Mouse (Mus musculus) hematopoietic multipotent progenitor cell, adult 10-12 weeks (in vitro differentiated cells): ENCODE results near the gene Cd300ld2. TPM values are rescaled to one million over a fixed set of nuclear protein-coding genes. Genes with fewer than 3 reads are reported as not detected.

Source experiments
- polyA plus RNA-seq: library from polyadenylated mRNA; stranded (reverse); fragments of >175 nt; gene quantifications from 2 replicates; pipeline ENCODE4 v1.2.3, GENCODE M21; 2012; ENCODE audit warnings: low replicate concordance

The Cd300ld2 gene
- not detected in 2 replicates for polyA plus RNA-seq

GRCm38 (mm10) chr11:115016093-115016492 is at the start of gene Cd300ld2:
TSS of gene Cd300ld2 (minus strand) at chr11:115016193.

GRCm38 (mm10) chr11:115062077-115062476 is 46.1 kb upstream of the Cd300ld2 start, which contains the start of gene Cd300e:
TSS of gene Cd300e (minus strand) at chr11:115062177.

DNA sequence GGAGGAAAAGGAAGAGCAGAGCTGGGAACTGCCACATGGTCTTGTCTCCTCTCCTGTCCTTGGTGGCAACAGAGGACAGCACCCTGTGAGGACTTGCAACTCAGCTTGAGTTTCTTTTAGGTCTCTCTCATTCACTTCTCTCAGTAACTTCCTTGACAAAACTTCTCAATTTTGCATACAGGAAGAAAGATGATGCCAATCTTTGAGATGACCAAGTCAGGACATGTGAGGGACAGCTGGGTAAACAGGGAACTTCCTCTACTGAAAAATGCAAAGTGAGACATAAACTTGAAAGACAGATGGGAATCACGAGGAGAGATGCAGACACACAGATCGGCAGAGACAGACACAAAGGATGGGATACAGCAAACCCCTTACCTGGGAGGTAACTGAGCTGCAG is 32.3 kb upstream of the Cd300ld2 start, which contains the start of gene Cd300ld3:
Gene Cd300ld3 (minus strand): TSS at position 151 of the 400 bp plus-strand sequence.

GRCm38 (mm10) chr11:115037669-115038068 is 21.7 kb upstream of the Cd300ld2 start, which contains the start of gene Cd300ld5:
TSS of gene Cd300ld5 (minus strand) at chr11:115037769.

GRCm38 (mm10) chr11:115026912-115027311 is 10.9 kb upstream of the Cd300ld2 start, which contains the start of gene Cd300ld4:
TSS of gene Cd300ld4 (minus strand) at chr11:115027012.

DNA sequence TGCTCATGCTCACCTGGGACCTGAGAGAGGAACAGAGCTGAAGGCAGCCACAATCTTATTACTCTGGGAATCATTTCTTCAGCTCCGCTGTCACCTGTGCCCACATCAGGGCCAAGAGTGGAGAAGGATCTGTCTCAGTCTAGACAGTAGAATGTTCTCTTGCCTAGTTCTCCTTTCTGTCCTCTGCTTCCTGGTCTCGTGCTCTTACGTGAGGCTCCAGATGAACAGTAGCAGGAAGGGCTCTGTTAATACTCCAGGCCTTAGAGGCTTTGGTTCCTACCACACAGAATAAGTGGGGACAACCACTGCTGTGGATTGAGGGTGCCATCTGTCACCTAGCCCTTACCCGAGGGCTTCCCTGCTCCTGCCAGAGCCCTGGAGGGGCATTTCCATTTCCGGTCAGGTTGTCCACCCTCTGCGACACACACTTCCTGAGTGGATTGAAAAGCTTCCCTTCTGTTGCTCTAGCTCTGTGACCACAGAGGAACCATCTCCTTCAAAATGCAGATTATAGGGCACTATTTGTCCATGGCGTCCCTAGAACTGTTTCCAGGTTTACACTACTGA is 14.4 kb downstream of the Cd300ld2 start, which contains the start of gene Cd300c2:
Gene Cd300c2 (minus strand): TSS at position 407 of the 567 bp plus-strand sequence.

DNA sequence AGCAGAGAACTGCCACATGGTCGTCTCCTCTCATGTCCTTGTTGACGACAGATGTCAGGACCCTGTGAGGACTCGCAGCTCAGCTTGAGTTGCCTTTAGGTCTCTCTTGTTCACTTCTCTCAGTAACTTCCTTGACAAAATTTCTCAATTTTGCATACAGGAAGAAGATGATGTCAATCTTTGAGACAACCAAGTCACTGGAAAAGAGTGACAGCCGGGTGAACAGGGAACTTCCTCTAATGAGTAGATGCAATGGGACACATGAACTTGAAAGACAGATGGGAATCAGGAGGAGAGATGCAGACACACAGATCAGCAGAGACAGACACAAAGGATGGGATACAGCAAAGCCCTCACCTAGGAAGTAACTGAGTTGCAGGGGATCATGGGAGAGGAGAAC is 26.2 kb downstream of the Cd300ld2 start, which contains the start of gene Cd300ld:
Gene Cd300ld (minus strand): TSS at position 130 of the 400 bp plus-strand sequence.

DNA sequence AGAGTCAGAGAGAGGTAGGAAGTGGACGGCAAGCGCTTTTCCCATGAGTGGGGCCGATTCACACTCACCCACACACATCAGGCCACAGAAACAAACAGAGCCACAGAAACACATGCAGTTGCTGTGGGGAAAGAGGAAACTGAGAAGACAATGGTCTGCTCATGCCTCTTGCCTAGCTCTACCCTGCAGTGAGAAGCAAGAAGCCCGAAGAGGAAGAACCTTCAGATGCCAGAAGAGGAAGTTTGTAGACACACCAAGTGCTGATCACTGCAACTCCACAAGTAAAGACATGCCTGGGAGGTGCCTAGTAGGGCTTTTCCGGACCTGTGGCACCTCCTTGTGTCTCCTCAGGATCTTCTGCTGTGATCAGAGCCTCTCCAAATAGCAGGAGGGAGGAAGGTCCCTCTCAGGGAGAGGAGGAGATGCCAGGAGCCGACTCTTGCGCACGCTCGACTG is 47.2 kb downstream of the Cd300ld2 start, which contains the start of gene Cd300c:
Gene Cd300c (minus strand): TSS at position 406 of the 456 bp plus-strand sequence.

Other genes starting within 250 kb of the Cd300ld2 start
- 0.54 TPM in 1 of 2 replicates, not detected in the other for gene Btbd17, start 220.2 kb downstream of the Cd300ld2 start, polyA plus RNA-seq
- gene Gpr142, start 217.3 kb downstream of the Cd300ld2 start, polyA plus RNA-seq, result not detected in 2 replicates
- 2.2 and 2.4 TPM in 2 replicates for gene Gprc5c, start 165.0 kb downstream of the Cd300ld2 start, polyA plus RNA-seq
- gene Cd300a, start 126.2 kb downstream of the Cd300ld2 start, polyA plus RNA-seq, result 5.7 and 7.1 TPM in 2 replicates
- 4.0 and 11.4 TPM in 2 replicates for gene Cd300lb, start 81.8 kb downstream of the Cd300ld2 start, polyA plus RNA-seq
- gene Cd300c, start 47.0 kb downstream of the Cd300ld2 start, polyA plus RNA-seq, result 0.28 and 0.65 TPM in 2 replicates
- 0.70 and 0.89 TPM in 2 replicates for gene Cd300ld, start 26.3 kb downstream of the Cd300ld2 start, polyA plus RNA-seq
- gene Cd300c2, start 14.3 kb downstream of the Cd300ld2 start, polyA plus RNA-seq, result 2.3 and 2.7 TPM in 2 replicates
- gene Cd300ld4, start 10.8 kb upstream of the Cd300ld2 start, polyA plus RNA-seq, result not detected in 2 replicates
- gene Cd300ld5, start 21.6 kb upstream of the Cd300ld2 start, polyA plus RNA-seq, result 2.4 TPM in 1 of 2 replicates, not detected in the other
- gene Cd300ld3, start 32.2 kb upstream of the Cd300ld2 start, polyA plus RNA-seq, result 4.6 and 5.0 TPM in 2 replicates
- 0.98 and 1.4 TPM in 2 replicates for gene Cd300e, start 46.0 kb upstream of the Cd300ld2 start, polyA plus RNA-seq
- gene Rab37, start 75.2 kb upstream of the Cd300ld2 start, polyA plus RNA-seq, result 16.0 and 19.2 TPM in 2 replicates
- 9.6 and 10.1 TPM in 2 replicates for gene Cd300lf, start 117.8 kb upstream of the Cd300ld2 start, polyA plus RNA-seq
- 226 and 228 TPM in 2 replicates for gene Slc9a3r1, start 147.1 kb upstream of the Cd300ld2 start, polyA plus RNA-seq
- 17.0 and 23.5 TPM in 2 replicates for gene Tmem104, start 171.3 kb upstream of the Cd300ld2 start, polyA plus RNA-seq
- 12.2 and 13.9 TPM in 2 replicates for gene Nat9, start 171.7 kb upstream of the Cd300ld2 start, polyA plus RNA-seq